Mouse (Mus musculus) retina, embryonic 14.5 days (tissue): ENCODE measurements around the gene Herpud1.
"Not testable (repeated sequence)": the region's sequence is repeated elsewhere in the genome, so short reads cannot be mapped to it uniquely, and the experiment has no call there.

ENCODE experiments used
- DNase-seq: peaks from one replicate; pipeline ENCODE4 v3.0.0-alpha.2; 2015; ENCODE audit warnings: low spot score

Herpud1 gene

GRCm38 (mm10) chr8:94376176-94376575 lies 10.1 kb upstream of the Herpud1 start:
- no peak for DNase-seq

GRCm38 (mm10) chr8:94376580-94376979 lies 9.7 kb upstream of the Herpud1 start:
- no peak for DNase-seq

DNA sequence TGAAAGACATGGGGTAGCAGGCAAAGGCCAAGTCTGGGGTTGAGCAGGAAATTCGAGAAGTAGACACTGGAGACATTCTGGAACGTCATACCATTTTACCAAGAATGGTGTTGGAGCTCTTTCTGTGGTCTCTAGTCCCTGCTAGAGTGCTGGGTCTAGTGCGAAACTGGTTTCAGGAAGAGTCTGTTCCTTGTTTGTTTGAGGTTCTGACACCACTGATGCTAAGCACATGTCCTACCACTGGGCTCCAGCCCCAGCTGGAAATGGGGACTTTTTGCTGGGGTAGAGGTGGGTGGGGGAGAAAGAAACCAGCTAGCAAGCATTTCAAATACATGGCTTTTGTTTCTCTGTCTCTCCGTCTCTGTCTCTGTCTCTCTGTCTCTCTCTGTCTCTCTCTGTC lies 9.2 kb upstream of the Herpud1 start:
- no peak for DNase-seq

DNA sequence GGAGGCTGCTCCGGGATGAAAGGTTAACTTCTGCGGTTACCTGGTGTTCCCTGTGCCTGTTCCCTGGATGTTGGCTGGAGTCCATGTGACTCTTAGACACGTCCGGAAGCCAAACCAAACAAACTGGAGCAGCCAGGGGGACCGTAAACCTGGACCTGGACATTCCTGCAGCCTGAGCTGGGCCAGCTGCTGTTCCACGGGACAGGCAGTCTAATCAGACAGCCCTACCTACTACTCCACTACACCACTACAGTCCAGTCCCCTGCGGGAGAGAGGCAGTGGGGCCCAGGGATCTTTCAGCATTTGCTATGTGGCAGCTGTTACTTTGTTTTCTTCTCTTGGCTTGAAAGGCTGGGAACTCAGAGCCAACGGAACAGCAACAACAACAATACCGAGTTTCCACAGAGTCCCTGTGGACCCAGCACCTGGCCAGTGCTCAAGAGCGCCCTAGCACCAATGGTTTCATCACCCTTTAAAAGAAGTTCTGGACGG lies 8.5 kb upstream of the Herpud1 start:
- no peak for DNase-seq

- no peak for DNase-seq
Measured at GRCm38 (mm10) chr8:94378763-94379415, 7.3 kb upstream of the Herpud1 start.

GRCm38 (mm10) chr8:94379686-94380085 lies 6.6 kb upstream of the Herpud1 start:
- DNase-seq: no peak

DNA sequence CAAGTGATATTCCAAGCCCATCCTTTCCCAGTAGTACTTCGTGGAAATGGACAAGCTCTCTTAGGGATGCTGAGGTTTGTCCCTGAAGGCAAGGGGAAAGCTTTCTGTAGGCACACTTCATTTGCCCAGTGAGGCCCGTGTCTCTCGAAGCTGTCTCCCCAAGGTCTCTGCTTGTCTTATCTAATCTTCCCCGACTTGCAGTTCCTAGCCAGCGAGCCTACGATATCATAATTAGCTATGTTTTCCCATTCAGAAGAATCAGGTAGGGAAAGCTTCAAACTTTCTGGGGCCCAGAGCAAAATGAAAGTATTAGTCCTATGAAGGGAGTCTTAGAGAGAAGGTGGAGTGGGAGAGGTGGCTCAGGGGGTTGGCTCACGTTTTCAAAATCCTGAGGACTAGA lies 2.1 kb upstream of the Herpud1 start:
- no peak for DNase-seq

GRCm38 (mm10) chr8:94385506-94386213 lies 578 bp upstream of the Herpud1 start:
- no peak for DNase-seq

- DNase-seq: peak; percentile 87
Measured at GRCm38 (mm10) chr8:94387027-94387684, 918 bp downstream of the Herpud1 start.

- DNase-seq: peak; percentile 9
Measured at GRCm38 (mm10) chr8:94387785-94388184, 1.5 kb downstream of the Herpud1 start.

GRCm38 (mm10) chr8:94389531-94389930 lies 3.3 kb downstream of the Herpud1 start:
- DNase-seq: no peak

GRCm38 (mm10) chr8:94390429-94390828 lies 4.2 kb downstream of the Herpud1 start:
- no peak for DNase-seq

DNA sequence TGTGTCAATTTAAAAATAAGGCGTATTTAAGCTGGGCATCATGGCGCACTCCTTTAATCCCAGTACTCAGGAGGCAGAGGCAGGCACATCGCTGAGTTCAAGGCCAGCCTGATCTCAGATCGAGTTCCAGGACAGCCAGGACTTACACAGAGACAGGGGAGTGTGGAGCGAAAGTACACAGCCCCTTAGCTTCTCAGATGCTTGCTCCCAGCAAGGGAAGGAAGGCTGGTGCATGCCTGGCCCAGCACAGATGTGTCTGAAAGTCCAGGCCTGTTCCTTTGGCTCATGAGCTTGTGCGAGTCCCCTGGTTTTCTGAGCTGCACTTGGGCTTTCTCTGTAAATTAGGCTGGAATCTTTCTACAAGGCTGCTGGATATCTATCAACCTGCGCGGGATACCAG lies 4.7 kb downstream of the Herpud1 start:
- no peak for DNase-seq

GRCm38 (mm10) chr8:94392147-94392546 lies 5.9 kb downstream of the Herpud1 start:
- DNase-seq: peak; percentile 54

DNA sequence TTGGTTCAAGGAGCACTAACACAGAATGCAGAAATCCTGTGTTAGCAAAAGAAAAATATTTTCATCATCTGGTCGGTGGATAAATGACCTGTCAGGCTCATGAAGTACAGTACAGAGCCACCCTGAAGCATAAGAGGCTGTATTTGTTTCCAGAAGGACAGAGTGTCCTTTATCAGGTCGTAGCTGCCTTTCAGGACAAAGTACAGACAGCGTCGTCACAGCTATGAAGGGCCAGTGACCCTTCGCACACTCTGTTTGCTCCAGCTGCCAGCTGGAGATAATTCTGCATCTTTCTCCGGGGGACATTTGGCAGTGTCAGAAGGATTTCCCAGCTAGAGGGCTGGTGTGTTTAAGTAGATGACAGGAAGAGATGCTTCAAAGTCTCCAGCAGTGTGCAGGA lies 6.4 kb downstream of the Herpud1 start:
- DNase-seq: no peak

- no peak for DNase-seq
Measured at GRCm38 (mm10) chr8:94395851-94396540, 9.8 kb downstream of the Herpud1 start.

- peak; percentile 54 for DNase-seq
Measured at GRCm38 (mm10) chr8:94396964-94397657, 10.9 kb downstream of the Herpud1 start.

- DNase-seq: no peak
Measured at GRCm38 (mm10) chr8:94398587-94398986, 12.3 kb downstream of the Herpud1 start.

- DNase-seq: no peak
Measured at GRCm38 (mm10) chr8:94399361-94399953, 13.2 kb downstream of the Herpud1 start.

GRCm38 (mm10) chr8:94399957-94400356 lies 13.7 kb downstream of the Herpud1 start:
- not testable (repeated sequence) for DNase-seq

- no peak for DNase-seq
Measured at GRCm38 (mm10) chr8:94408443-94409080, 22.3 kb downstream of the Herpud1 start.
